Mouse (Mus musculus) intestine, embryonic 14.5 days (tissue): ENCODE measurements around the gene Bhmt. TPM values are rescaled to one million over a fixed set of nuclear protein-coding genes. Genes with fewer than 3 reads are reported as not detected.

Experiments used
- ATAC-seq: fragments of 200-750 bp; cut with Nextera tagmentation; replicated peaks from 2 replicates; pipeline ENCODE4 v1.8.0; 2017; ENCODE audit warnings: low read depth, moderate number of reproducible peaks, moderate TSS enrichment, moderate library complexity; ENCODE audit not compliant: low FRiP score, low TSS enrichment
- DNase-seq: peaks from one replicate; pipeline ENCODE4 v3.0.0-alpha.2; 2018; ENCODE audit warnings: low spot score
- H3K27ac ChIP-seq: fragments of 300-500 bp; sonication (generic); 2 replicates; pipeline ENCODE4 v1.5.1; 2014; ENCODE audit warnings: low read depth, mild to moderate bottlenecking, control low read depth
- H3K27me3 ChIP-seq: fragments of 300-500 bp; sonication (generic); replicated peaks from 2 replicates; pipeline ENCODE4 v1.6.1; 2014; ENCODE audit warnings: low read length, control low read depth; ENCODE audit not compliant: control insufficient read depth, insufficient read depth
- H3K36me3 ChIP-seq: fragments of 300-500 bp; sonication (generic); 2 replicates; pipeline ENCODE4 v1.6.1; 2014; ENCODE audit warnings: low read length, control low read depth; ENCODE audit not compliant: control insufficient read depth, insufficient read depth
- H3K4me1 ChIP-seq: fragments of 300-500 bp; sonication (generic); replicated peaks from 2 replicates; pipeline ENCODE4 v1.6.1; 2014; ENCODE audit warnings: low read length, control low read depth, mixed read lengths; ENCODE audit not compliant: control insufficient read depth, insufficient read depth
- H3K4me2 ChIP-seq: fragments of 300-500 bp; sonication (generic); 2 replicates; pipeline ENCODE4 v1.6.1; 2014; ENCODE audit warnings: low read length
- H3K4me3 ChIP-seq: fragments of 300-500 bp; sonication (generic); 2 replicates; pipeline ENCODE4 v1.5.1; 2014; ENCODE audit warnings: low read depth, low read length, control low read depth, mixed read lengths
- H3K9ac ChIP-seq: fragments of 300-500 bp; sonication (generic); 2 replicates; pipeline ENCODE4 v1.6.1; 2014; ENCODE audit warnings: mild to moderate bottlenecking, low read length
- H3K9me3 ChIP-seq: fragments of 300-500 bp; sonication (generic); 2 replicates; pipeline ENCODE4 v1.6.1; 2016; ENCODE audit warnings: low read length, control low read depth; ENCODE audit not compliant: control insufficient read depth
- WGBS: fragments of 180-500 bp; shearing (Covaris S2); extraction: QIAGEN DNeasy Blood & Tissue Kit; methylation state at CpG from one replicate; pipeline ENCODE4 v1.1.7; 2014; 5-methylcytosine and 5-hydroxymethylcytosine counted together
- polyA plus RNA-seq: library from polyadenylated mRNA; unstranded; fragments of >200 nt; fragmentation: Nextera tagmentation; extraction: Ambion mirVana; gene quantifications from 2 replicates; pipeline ENCODE4 v1.2.1, GENCODE M21; 2014

The Bhmt gene
- not detected in 2 replicates for polyA plus RNA-seq

GRCm38 (mm10) chr13:93637282-93638245 is at the start of gene Bhmt:
Gene Bhmt, minus strand, starts transcription at chr13:93637961.
- ATAC-seq (no peak), DNase-seq (no peak)
- Histone ChIP-seq H3K4me1 (no peaks in the 10 kb centered on the region), H3K36me3 (no peaks in the 10 kb centered on the region), H3K9me3 (no peaks in the 10 kb centered on the region), H3K9ac (no peak within 1 kb of the TSS), H3K4me2 (no peak within 1 kb of the TSS), H3K4me3 (no peak within 1 kb of the TSS), H3K27me3 (no peaks in the 10 kb centered on the region), H3K27ac (no peak within 1 kb of the TSS)
- 64% methylated on average over 19 of the region's 19 CpGs for WGBS

- no peaks in the 10 kb centered on the region for H3K4me1 ChIP-seq
- ATAC-seq = no peak
- no peak overlapping the region for H3K9ac ChIP-seq
- H3K27me3 ChIP-seq = no peaks in the 10 kb centered on the region
- WGBS = 14% methylated on average over 5 of the region's 5 CpGs
- H3K4me3 ChIP-seq = no peak overlapping the region
- no peak for DNase-seq
- no peaks in the 10 kb centered on the region for H3K36me3 ChIP-seq
- no peak overlapping the region for H3K27ac ChIP-seq
- no peaks in the 10 kb centered on the region for H3K9me3 ChIP-seq
- H3K4me2 ChIP-seq = no peak overlapping the region
Measured at GRCm38 (mm10) chr13:93687321-93687720, 49.6 kb upstream of the Bhmt start.

- Histone ChIP-seq H3K27me3 (no peaks in the 10 kb centered on the region), H3K4me1 (no peaks in the 10 kb centered on the region), H3K4me2 (no peak overlapping the region), H3K36me3 (no peaks in the 10 kb centered on the region), H3K9ac (no peak overlapping the region), H3K4me3 (no peak overlapping the region), H3K9me3 (no peaks in the 10 kb centered on the region), H3K27ac (no peak overlapping the region)
- WGBS = 84% methylated on average over 4 of the region's 4 CpGs
- DNase-seq (no peak), ATAC-seq (no peak)
Measured at GRCm38 (mm10) chr13:93685226-93685625, 47.5 kb upstream of the Bhmt start.

GRCm38 (mm10) chr13:93683336-93683735 is 45.6 kb upstream of the Bhmt start:
- no peak overlapping the region for H3K9ac ChIP-seq
- no peak overlapping the region for H3K4me3 ChIP-seq
- H3K4me1 ChIP-seq = no peaks in the 10 kb centered on the region
- H3K4me2 ChIP-seq = no peak overlapping the region
- ATAC-seq = no peak
- no peak overlapping the region for H3K27ac ChIP-seq
- no peak for DNase-seq
- no peaks in the 10 kb centered on the region for H3K9me3 ChIP-seq
- no peaks in the 10 kb centered on the region for H3K36me3 ChIP-seq
- no peaks in the 10 kb centered on the region for H3K27me3 ChIP-seq

GRCm38 (mm10) chr13:93676864-93677263 is 39.1 kb upstream of the Bhmt start:
- ATAC-seq (no peak), DNase-seq (no peak)
- no peak overlapping the region for H3K4me2 ChIP-seq
- H3K9ac ChIP-seq = no peak overlapping the region
- H3K9me3 ChIP-seq = no peaks in the 10 kb centered on the region
- peaks cover 11% of the 10 kb centered on the region for H3K27me3 ChIP-seq
- 69% methylated on average over 9 of the region's 9 CpGs for WGBS
- no peak overlapping the region for H3K4me3 ChIP-seq
- no peak overlapping the region for H3K27ac ChIP-seq
- H3K4me1 ChIP-seq = no peaks in the 10 kb centered on the region
- H3K36me3 ChIP-seq = no peaks in the 10 kb centered on the region

- 3% methylated on average over 31 of the region's 31 CpGs for WGBS
- DNase-seq (no peak), ATAC-seq (0 out of 2 replicates have a peak, but pooled peaks have one; percentile 40)
Measured at GRCm38 (mm10) chr13:93674131-93674561, 36.4 kb upstream of the Bhmt start, which contains the start of the genes Bhmt2 and Dmgdh. Gene Bhmt2, minus strand, starts transcription at chr13:93674302. Gene Dmgdh, plus strand, starts transcription at chr13:93674433.

GRCm38 (mm10) chr13:93673296-93673695 is 35.5 kb upstream of the Bhmt start:
- no peak overlapping the region for H3K4me2 ChIP-seq

More at GRCm38 (mm10) chr13:93674131-93674561, 36.4 kb upstream of the Bhmt start, which contains the start of the genes Bhmt2 and Dmgdh:
- Histone ChIP-seq H3K36me3 (no peaks in the 10 kb centered on the region), H3K27me3 (peaks cover 11% of the 10 kb centered on the region), H3K27ac (no peak within 1 kb of the TSS), H3K4me3 (0 out of 2 replicates have a peak within 1 kb of the TSS, but pooled peaks have one; percentile 6), H3K9me3 (no peaks in the 10 kb centered on the region), H3K4me2 (peak within 1 kb of the TSS; percentile 33), H3K9ac (no peak within 1 kb of the TSS), H3K4me1 (no peaks in the 10 kb centered on the region)

GRCm38 (mm10) chr13:93672371-93672770 is 34.6 kb upstream of the Bhmt start:
- Histone ChIP-seq H3K4me2 (no peak overlapping the region), H3K9ac (no peak overlapping the region), H3K27ac (no peak overlapping the region), H3K9me3 (no peaks in the 10 kb centered on the region), H3K27me3 (peaks cover 11% of the 10 kb centered on the region), H3K36me3 (no peaks in the 10 kb centered on the region), H3K4me3 (no peak overlapping the region), H3K4me1 (no peaks in the 10 kb centered on the region)
- 91% methylated on average over 4 of the region's 4 CpGs for WGBS
- ATAC-seq (no peak), DNase-seq (no peak)

More at GRCm38 (mm10) chr13:93673296-93673695, 35.5 kb upstream of the Bhmt start:
- H3K9ac ChIP-seq = no peak overlapping the region
- no peaks in the 10 kb centered on the region for H3K36me3 ChIP-seq
- no peaks in the 10 kb centered on the region for H3K4me1 ChIP-seq
- peaks cover 11% of the 10 kb centered on the region for H3K27me3 ChIP-seq
- H3K4me3 ChIP-seq = no peak overlapping the region
- H3K27ac ChIP-seq = no peak overlapping the region
- WGBS = 59% methylated on average over 2 of the region's 2 CpGs
- ATAC-seq (no peak), DNase-seq (no peak)
- no peaks in the 10 kb centered on the region for H3K9me3 ChIP-seq
